Mouse (Mus musculus) stomach, postnatal 0 days (tissue): ENCODE measurements around the gene Esm1.

Source experiments
- CTCF ChIP-seq: IDR thresholded peaks from 2 replicates; pipeline ENCODE4 v1.5.1; 2016; ENCODE audit warnings: antibody characterized with exemption, low read depth, mild to moderate bottlenecking, moderate library complexity
- EP300 ChIP-seq: optimal IDR thresholded peaks from 2 replicates; pipeline ENCODE3; 2016; ENCODE audit warnings: antibody characterized with exemption

DNA sequence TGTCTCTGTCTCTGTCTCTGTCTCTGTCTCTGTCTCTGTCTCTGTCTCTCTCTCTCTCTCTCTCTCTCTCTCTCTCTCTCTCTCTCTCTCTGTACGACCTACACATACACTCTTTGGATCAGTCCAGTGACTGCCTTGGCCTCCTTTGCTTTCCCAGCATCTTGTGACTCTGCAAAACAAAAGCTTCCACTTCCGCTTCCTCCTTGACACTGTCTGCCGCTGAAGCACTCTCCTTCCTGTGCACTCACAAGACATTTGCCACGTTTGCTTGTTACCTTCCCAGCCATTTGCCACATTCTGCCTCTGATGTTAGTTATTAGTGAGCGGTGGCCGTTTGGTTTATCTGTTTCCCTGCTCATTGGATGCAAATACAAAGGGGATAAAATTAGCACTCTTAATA, 32.7 kb downstream of the Esm1 start:
- no peak for TF ChIP-seq CTCF
- TF ChIP-seq EP300, result no peak
